Mouse (Mus musculus): ENCODE measurements around the gene Entpd4b. TPM values are rescaled to one million over a fixed set of nuclear protein-coding genes. Genes with fewer than 3 reads are reported as not detected.

Gene Entpd4b
- total RNA-seq, 2 experiments from 2014 or later = 40.5 to 41.8 TPM

Other genes with a start within 250 kb of the Entpd4b start
- gene Gm16867, start 52.1 kb upstream of the Entpd4b start, total RNA-seq (2021) = 10 to 100 TPM; 10.2 to 12.6 TPM
- gene Gm27179, start 42.9 kb upstream of the Entpd4b start, total RNA-seq (2021) = not detected

Measured in left cerebral cortex, adult 2 months (tissue).